Mouse (Mus musculus) limb, embryonic 14.5 days (tissue): ENCODE data around the gene Pan2. TPM values are rescaled to one million over a fixed set of nuclear protein-coding genes. Genes with fewer than 3 reads are reported as not detected.
"Not testable (repeated sequence)": the region's sequence is repeated elsewhere in the genome, so short reads cannot be mapped to it uniquely, and the experiment has no call there.

ENCODE experiments used
- ATAC-seq: fragments of 200-750 bp; cut with Nextera tagmentation; 2 replicates; pipeline ENCODE4 v1.8.0; 2017; ENCODE audit warnings: low read depth, moderate number of reproducible peaks, moderate TSS enrichment; ENCODE audit not compliant: low FRiP score
- DNase-seq: peaks from one replicate; pipeline ENCODE4 v3.0.0-alpha.2; 2015; ENCODE audit warnings: low spot score
- H3K27ac ChIP-seq: fragments of 300-500 bp; sonication (generic); replicated peaks from 2 replicates; pipeline ENCODE4 v1.5.1; 2014; ENCODE audit warnings: low read depth, mild to moderate bottlenecking, low read length, moderate library complexity, mixed read lengths
- H3K27me3 ChIP-seq: fragments of 300-500 bp; sonication (generic); 2 replicates; pipeline ENCODE4 v1.6.1; 2014; ENCODE audit warnings: low read length, mixed read lengths; ENCODE audit not compliant: control insufficient read depth, insufficient read depth
- H3K36me3 ChIP-seq: fragments of 300-500 bp; sonication (generic); 2 replicates; pipeline ENCODE4 v1.6.1; 2014; ENCODE audit warnings: mild to moderate bottlenecking, low read length, moderate library complexity, mixed read lengths; ENCODE audit not compliant: control insufficient read depth, insufficient read depth
- H3K4me1 ChIP-seq: fragments of 300-500 bp; sonication (generic); 2 replicates; pipeline ENCODE4 v1.6.1; 2014; ENCODE audit warnings: antibody characterized with exemption, low read length, mixed read lengths; ENCODE audit not compliant: control insufficient read depth, insufficient read depth
- H3K4me2 ChIP-seq: fragments of 300-500 bp; sonication (generic); replicated peaks from 2 replicates; pipeline ENCODE4 v1.6.1; 2014; ENCODE audit warnings: low read depth, mild to moderate bottlenecking, low read length, moderate library complexity; ENCODE audit not compliant: severe bottlenecking
- H3K4me3 ChIP-seq: fragments of 300-500 bp; sonication (generic); replicated peaks from 2 replicates; pipeline ENCODE4 v1.5.1; 2014; ENCODE audit warnings: low read length
- H3K9ac ChIP-seq: fragments of 300-500 bp; sonication (generic); 2 replicates; pipeline ENCODE4 v1.6.1; 2014; ENCODE audit warnings: mild to moderate bottlenecking, low read depth, low read length, moderate library complexity; ENCODE audit not compliant: severe bottlenecking
- H3K9me3 ChIP-seq: fragments of 300-500 bp; sonication (generic); 2 replicates; pipeline ENCODE4 v1.6.1; 2016; ENCODE audit warnings: low read length; ENCODE audit not compliant: control insufficient read depth
- POLR2A ChIP-seq: fragments of 200-500 bp; IDR thresholded peaks from 2 replicates; pipeline ENCODE4 v1.8.0; 2012; ENCODE audit warnings: inconsistent platforms, mild to moderate bottlenecking, moderate library complexity, borderline replicate concordance; ENCODE audit not compliant: insufficient read depth, insufficient read length; ENCODE audit errors: extremely low read depth
- WGBS: fragments of 180-500 bp; shearing (Covaris S2); extraction: QIAGEN DNeasy Blood & Tissue Kit; methylation state at CpG from one replicate; pipeline ENCODE4 v1.1.7; 2014; 5-methylcytosine and 5-hydroxymethylcytosine counted together
- polyA plus RNA-seq, 2 experiments: library from polyadenylated mRNA; depleted of rRNA in 1 of 2; stranded (reverse) in 1 of 2; unstranded in 1 of 2; fragments of >200 nt; fragmentation: Nextera tagmentation in 1 of 2; extraction: Ambion mirVana in 1 of 2; gene quantifications; 2 replicates each; pipeline versions ENCODE4 v1.2.1 to v1.2.3; 2012 to 2014

Pan2 gene
- polyA plus RNA-seq, 2 experiments = 26.6 to 49.7 TPM

DNA sequence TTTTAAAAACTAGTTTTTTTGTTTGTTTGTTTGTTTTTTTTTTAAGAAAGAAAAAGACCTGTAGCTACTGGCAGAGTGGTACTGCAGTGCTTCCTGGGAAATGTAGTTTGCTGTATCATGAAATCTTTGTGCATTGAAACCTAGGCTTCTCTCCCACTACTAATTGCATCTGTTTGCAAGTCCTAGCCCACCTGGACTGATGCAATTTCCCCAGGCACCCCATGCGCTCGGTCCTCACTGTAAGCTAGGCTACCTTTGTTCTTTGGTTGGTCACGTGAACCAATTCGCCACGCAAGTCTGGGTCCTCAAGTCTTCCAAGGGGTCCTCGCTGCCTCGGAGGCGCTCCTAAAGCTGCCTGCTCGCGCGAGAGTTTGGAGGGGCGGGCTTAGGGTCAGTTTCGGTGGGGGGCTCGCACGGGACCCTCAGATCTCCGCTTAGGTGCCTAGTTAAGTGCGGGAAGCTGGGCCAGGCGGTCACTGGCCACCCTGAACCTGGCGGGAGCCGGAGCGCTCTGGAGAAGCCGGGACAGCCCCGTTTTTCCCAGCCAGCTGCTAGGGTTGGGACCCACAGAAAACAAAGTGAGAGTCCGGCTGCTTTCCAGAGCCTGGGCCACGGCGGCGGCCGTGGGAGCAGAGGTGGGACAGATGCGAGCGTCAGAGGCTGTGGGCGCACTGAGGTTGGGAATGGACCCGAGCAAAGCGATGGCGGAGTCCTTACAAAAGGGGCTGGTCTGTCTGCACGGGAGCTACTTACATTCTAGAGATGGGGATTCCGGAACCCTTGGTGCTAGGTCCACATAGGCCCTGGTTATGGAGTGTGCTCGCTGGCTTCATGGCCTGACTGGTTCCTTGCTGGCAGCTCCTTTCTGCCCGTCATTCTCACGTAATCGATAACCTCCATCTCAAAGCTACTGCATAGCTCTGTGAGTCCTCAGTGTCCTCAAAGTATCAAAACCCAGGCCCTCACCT, 19.3 kb downstream of the Pan2 start, which contains the start of gene Cnpy2:
Cnpy2 (plus strand) TSS at position 319 of the 968 bp plus-strand sequence.
- Histone ChIP-seq H3K4me2 (peak within 1 kb of the TSS; percentile 85), H3K4me1 (peaks cover 12% of the 10 kb centered on the region), H3K9ac (peak within 1 kb of the TSS; percentile 89), H3K9me3 (no peaks in the 10 kb centered on the region), H3K36me3 (peaks cover 59% of the 10 kb centered on the region), H3K27ac (peak within 1 kb of the TSS; percentile 92), H3K27me3 (no peaks in the 10 kb centered on the region), H3K4me3 (peak within 1 kb of the TSS; percentile 65)
- DNase-seq = peak; percentile 95
- peak; percentile 94 for ATAC-seq
- under 1% methylated on average over 40 of the region's 40 CpGs for WGBS
- peak; percentile 78; the same call in 1 of the 2 replicates for TF ChIP-seq POLR2A

- no peak for DNase-seq
- Histone ChIP-seq H3K36me3 (peaks cover 59% of the 10 kb centered on the region), H3K4me3 (peak overlapping the region; percentile 65), H3K9me3 (no peaks in the 10 kb centered on the region), H3K4me2 (peak overlapping the region; percentile 85), H3K9ac (peak overlapping the region; percentile 89), H3K27ac (peak overlapping the region; percentile 92; the same call in 1 of the 2 replicates), H3K4me1 (peaks cover 12% of the 10 kb centered on the region), H3K27me3 (no peaks in the 10 kb centered on the region)
- no peak for ATAC-seq
- TF ChIP-seq POLR2A = no peak
- 67% methylated on average over 8 of the region's 8 CpGs for WGBS
These were observed 20.4 kb downstream of the Pan2 start for GRCm38 (mm10) chr10:128323516-128323915.

GRCm38 (mm10) chr10:128326825-128327224, 23.7 kb downstream of the Pan2 start:
- no peak overlapping the region for H3K4me2 ChIP-seq
- no peaks in the 10 kb centered on the region for H3K27me3 ChIP-seq
- peaks cover 10% of the 10 kb centered on the region for H3K4me1 ChIP-seq
- DNase-seq (no peak), ATAC-seq (no peak)
- H3K36me3 ChIP-seq = peaks cover 38% of the 10 kb centered on the region
- H3K4me3 ChIP-seq = no peak overlapping the region
- no peak for TF ChIP-seq POLR2A
- H3K9me3 ChIP-seq = no peaks in the 10 kb centered on the region
- no peak overlapping the region for H3K27ac ChIP-seq
- H3K9ac ChIP-seq = no peak overlapping the region
- WGBS = 92% methylated on average over 8 of the region's 8 CpGs

GRCm38 (mm10) chr10:128327610-128328009, 24.5 kb downstream of the Pan2 start:
- no peak for ATAC-seq
- Histone ChIP-seq H3K27ac (no peak overlapping the region), H3K4me1 (peaks cover 10% of the 10 kb centered on the region), H3K9ac (no peak overlapping the region), H3K9me3 (no peaks in the 10 kb centered on the region), H3K4me2 (no peak overlapping the region), H3K36me3 (peaks cover 38% of the 10 kb centered on the region), H3K4me3 (no peak overlapping the region), H3K27me3 (no peaks in the 10 kb centered on the region)
- DNase-seq = no peak
- TF ChIP-seq POLR2A = no peak
- WGBS = 87% methylated on average over 10 of the region's 10 CpGs

DNA sequence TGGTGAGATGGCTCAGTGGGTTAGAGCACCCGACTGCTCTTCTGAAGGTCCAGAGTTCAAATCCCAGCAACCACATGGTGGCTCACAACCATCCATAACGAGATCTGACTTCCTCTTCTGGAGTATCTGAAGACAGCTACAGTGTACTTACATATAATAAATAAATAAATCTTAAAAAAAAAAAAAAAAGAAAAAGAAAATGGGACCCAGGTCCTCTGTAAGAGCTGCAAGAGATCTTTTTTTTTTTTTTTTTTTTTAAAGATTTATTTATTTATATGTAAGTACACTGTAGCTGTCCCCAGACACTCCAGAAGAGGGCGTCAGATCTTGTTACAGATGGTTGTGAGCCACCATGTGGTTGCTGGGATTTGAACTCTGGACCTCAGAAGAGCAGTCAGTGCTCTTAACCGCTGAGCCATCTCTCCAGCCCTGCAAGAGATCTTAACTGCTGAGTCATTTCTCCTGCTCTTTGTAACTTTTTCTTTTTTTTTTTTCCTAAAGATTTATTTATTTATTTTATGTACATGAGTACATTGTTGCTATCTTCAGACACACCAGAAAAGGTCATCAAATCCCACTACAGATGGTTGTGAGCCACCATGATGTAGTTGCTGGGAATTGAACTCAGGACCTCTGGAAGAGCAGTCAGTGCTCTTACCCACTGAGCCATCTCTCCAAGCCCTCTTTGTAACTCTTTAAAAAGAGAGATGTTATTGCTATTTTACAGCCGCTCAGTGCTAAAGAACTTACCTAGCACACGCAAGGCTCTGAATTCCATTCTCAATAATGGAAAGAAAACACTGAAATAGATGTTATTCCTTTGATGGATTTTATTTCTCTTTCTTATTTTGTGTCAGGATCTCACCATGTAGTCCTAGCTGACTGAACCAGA, 29.5 kb downstream of the Pan2 start:
- WGBS = 73% methylated on average over 6 of the region's 6 CpGs
- not testable (repeated sequence) for H3K4me3 ChIP-seq, H3K27ac ChIP-seq, H3K9me3 ChIP-seq, DNase-seq, H3K9ac ChIP-seq, H3K4me2 ChIP-seq, ATAC-seq, H3K27me3 ChIP-seq, H3K4me1 ChIP-seq
- H3K36me3 ChIP-seq = peaks cover 14% of the 10 kb centered on the region
